Mouse (Mus musculus) midbrain, embryonic 16.5 days (tissue): Measurements from ENCODE around the gene Zmynd15. TPM values are rescaled to one million over a fixed set of nuclear protein-coding genes. Genes with fewer than 3 reads are reported as not detected.

Source experiments
- microRNA-seq: library from miRNA; unstranded; fragments of <30 nt; microRNA quantifications from one replicate; pipeline ENCODE4, GENCODE M21; 2017
- polyA plus RNA-seq: library from polyadenylated mRNA; unstranded; fragments of >200 nt; fragmentation: Nextera tagmentation; extraction: Ambion mirVana; gene quantifications from 2 replicates; pipeline ENCODE4 v1.2.1, GENCODE M21; 2015

Zmynd15 gene
- polyA plus RNA-seq, 1 experiment from 2014 or later = 0.49 TPM

Small RNAs within 50 kb of the gene (microRNA-seq; reads per million reads assigned to microRNA genes)
- gene Mir7115 = 0.69 reads per million

Other genes starting within 250 kb of the Zmynd15 start
- gene Slc16a11, start 246.7 kb upstream of the Zmynd15 start, polyA plus RNA-seq = 6.9 and 7.8 TPM in 2 replicates
- 12.7 and 13.6 TPM in 2 replicates for gene Slc16a13, start 238.4 kb upstream of the Zmynd15 start, polyA plus RNA-seq
- 5.1 and 5.3 TPM in 2 replicates for gene Bcl6b, start 229.6 kb upstream of the Zmynd15 start, polyA plus RNA-seq
- 165 and 167 TPM in 2 replicates for gene 0610010K14Rik, start 221.5 kb upstream of the Zmynd15 start, polyA plus RNA-seq
- 12.0 and 12.7 TPM in 2 replicates for gene Gm21988, start 219.6 kb upstream of the Zmynd15 start, polyA plus RNA-seq
- gene Rnasek, start 219.6 kb upstream of the Zmynd15 start, polyA plus RNA-seq = 368 and 379 TPM in 2 replicates
- 0.34 and 0.49 TPM in 2 replicates for gene Alox12, start 204.1 kb upstream of the Zmynd15 start, polyA plus RNA-seq
- not detected in 2 replicates for gene Alox12e, start 136.8 kb upstream of the Zmynd15 start, polyA plus RNA-seq
- gene Alox15, start 107.4 kb upstream of the Zmynd15 start, polyA plus RNA-seq = 0.09 and 0.18 TPM in 2 replicates
- 33.0 and 35.0 TPM in 2 replicates for gene Pelp1, start 49.4 kb upstream of the Zmynd15 start, polyA plus RNA-seq
- 52.6 and 58.9 TPM in 2 replicates for gene Arrb2, start 26.8 kb upstream of the Zmynd15 start, polyA plus RNA-seq
- 44.1 and 45.9 TPM in 2 replicates for gene Med11, start 7.5 kb upstream of the Zmynd15 start, polyA plus RNA-seq
- 1.7 and 2.6 TPM in 2 replicates for gene Cxcl16, start 551 bp downstream of the Zmynd15 start, polyA plus RNA-seq
- 6.1 and 6.2 TPM in 2 replicates for gene Tm4sf5, start 45.8 kb downstream of the Zmynd15 start, polyA plus RNA-seq
- 0.45 TPM in 1 of 2 replicates, not detected in the other for gene Vmo1, start 55.2 kb downstream of the Zmynd15 start, polyA plus RNA-seq
- 0.29 TPM in 1 of 2 replicates, not detected in the other for gene Gltpd2, start 59.8 kb downstream of the Zmynd15 start, polyA plus RNA-seq
- gene Psmb6, start 65.9 kb downstream of the Zmynd15 start, polyA plus RNA-seq = 719 and 737 TPM in 2 replicates
- gene Gm40193, start 73.5 kb downstream of the Zmynd15 start, polyA plus RNA-seq = not detected in 2 replicates
- 17.9 and 19.6 TPM in 2 replicates for gene Pld2, start 80.6 kb downstream of the Zmynd15 start, polyA plus RNA-seq
- 16.7 and 18.2 TPM in 2 replicates for gene Mink1, start 103.4 kb downstream of the Zmynd15 start, polyA plus RNA-seq
- gene 4930544D05Rik, start 156.4 kb downstream of the Zmynd15 start, polyA plus RNA-seq = not detected in 2 replicates
- not detected in 2 replicates for gene Chrne, start 159.8 kb downstream of the Zmynd15 start, polyA plus RNA-seq
- 0.12 and 0.21 TPM in 2 replicates for gene Gp1ba, start 179.7 kb downstream of the Zmynd15 start, polyA plus RNA-seq
- 105 TPM in 2 replicates for gene Rnf167, start 187.8 kb downstream of the Zmynd15 start, polyA plus RNA-seq
- 171 and 174 TPM in 2 replicates for gene Slc25a11, start 188.0 kb downstream of the Zmynd15 start, polyA plus RNA-seq
- 617 and 632 TPM in 2 replicates for gene Pfn1, start 195.2 kb downstream of the Zmynd15 start, polyA plus RNA-seq
- gene Eno3, start 197.8 kb downstream of the Zmynd15 start, polyA plus RNA-seq = 6.0 and 8.1 TPM in 2 replicates
- gene Spag7, start 210.0 kb downstream of the Zmynd15 start, polyA plus RNA-seq = 151 and 157 TPM in 2 replicates
- gene Camta2, start 228.7 kb downstream of the Zmynd15 start, polyA plus RNA-seq = 22.1 and 22.4 TPM in 2 replicates
- gene Inca1, start 240.7 kb downstream of the Zmynd15 start, polyA plus RNA-seq = 1.2 and 1.5 TPM in 2 replicates
- 1.3 and 1.5 TPM in 2 replicates for gene Kif1c, start 241.1 kb downstream of the Zmynd15 start, polyA plus RNA-seq